Mouse (Mus musculus) cortical plate, adult 2 months (tissue): Measurements from ENCODE around the gene 5330417C22Rik. TPM values are rescaled to one million over a fixed set of nuclear protein-coding genes. Genes with fewer than 3 reads are reported as not detected.
"Not testable (repeated sequence)": the region's sequence is repeated elsewhere in the genome, so short reads cannot be mapped to it uniquely, and the experiment has no call there.

Source experiments
- H3K27ac ChIP-seq: fragments of 200-500 bp; 2 replicates; pipeline ENCODE4 v1.5.1; 2012; ENCODE audit warnings: low read length, control low read depth, inconsistent platforms; ENCODE audit not compliant: insufficient read depth
- H3K4me1 ChIP-seq: fragments of 200-500 bp; 2 replicates; pipeline ENCODE4 v1.6.1; 2011; ENCODE audit warnings: low read length; ENCODE audit not compliant: control insufficient read depth, insufficient read depth
- H3K4me3 ChIP-seq: fragments of 200-500 bp; 2 replicates; pipeline ENCODE4 v1.5.1; 2011; ENCODE audit warnings: mild to moderate bottlenecking, low read length, control low read depth; ENCODE audit not compliant: insufficient read depth
- CTCF ChIP-seq: fragments of 200-500 bp; IDR thresholded peaks from 2 replicates; pipeline ENCODE4 v1.5.1; 2011; ENCODE audit warnings: mild to moderate bottlenecking, control low read depth, low read length; ENCODE audit not compliant: insufficient read depth; ENCODE audit errors: extremely low read depth
- POLR2A ChIP-seq: fragments of 200-500 bp; IDR thresholded peaks from 2 replicates; pipeline ENCODE4 v1.6.1; 2011; ENCODE audit warnings: mild to moderate bottlenecking, low read length, control low read depth; ENCODE audit not compliant: insufficient read depth; ENCODE audit errors: extremely low read depth
- polyA plus RNA-seq: library from polyadenylated mRNA; depleted of rRNA; stranded (reverse); fragments of >200 nt; gene quantifications from 2 replicates; pipeline ENCODE4 v1.2.3, GENCODE M21; 2012; rRNA removed

The 5330417C22Rik gene
- 27.0 and 28.0 TPM in 2 replicates for polyA plus RNA-seq

- Histone ChIP-seq H3K27ac (peak within 1 kb of the TSS; percentile 72), H3K4me3 (peak within 1 kb of the TSS; percentile 46), H3K4me1 (no peaks in the 10 kb centered on the region)
- peak; percentile 63; the same call in 1 of the 2 replicates for TF ChIP-seq POLR2A
- no peak for TF ChIP-seq CTCF
Measured at GRCm38 (mm10) chr3:108536517-108537260, at the start of gene 5330417C22Rik. Gene 5330417C22Rik (minus strand): TSS chr3:108536536.

- TF ChIP-seq CTCF = no peak
- TF ChIP-seq POLR2A = no peak
- Histone ChIP-seq H3K27ac (no peak overlapping the region), H3K4me3 (no peak overlapping the region), H3K4me1 (no peaks in the 10 kb centered on the region; the same call in 1 of the 2 replicates)
Measured at GRCm38 (mm10) chr3:108584580-108584979, 48.2 kb upstream of the 5330417C22Rik start.

- Histone ChIP-seq H3K27ac (no peak overlapping the region), H3K4me3 (no peak overlapping the region), H3K4me1 (peaks cover 4% of the 10 kb centered on the region)
- no peak for TF ChIP-seq POLR2A
- no peak for TF ChIP-seq CTCF
Measured at GRCm38 (mm10) chr3:108574018-108574417, 37.7 kb upstream of the 5330417C22Rik start.

- Histone ChIP-seq H3K4me3 (peak overlapping the region; percentile 42; the same call in 1 of the 2 replicates), H3K4me1 (peaks cover 4% of the 10 kb centered on the region), H3K27ac (no peak overlapping the region)
- TF ChIP-seq CTCF = no peak
- TF ChIP-seq POLR2A = no peak
Measured at GRCm38 (mm10) chr3:108572309-108573010, 36.1 kb upstream of the 5330417C22Rik start.

- Histone ChIP-seq H3K4me3 (peak within 1 kb of the TSS; percentile 42), H3K27ac (no peak within 1 kb of the TSS), H3K4me1 (peaks cover 4% of the 10 kb centered on the region)
- TF ChIP-seq POLR2A = peak; percentile 100
- TF ChIP-seq CTCF = no peak
Measured at GRCm38 (mm10) chr3:108571443-108572294, 35.3 kb upstream of the 5330417C22Rik start, which contains the start of gene Taf13. Gene Taf13 (plus strand): TSS chr3:108571698.

GRCm38 (mm10) chr3:108570813-108571212 is 34.5 kb upstream of the 5330417C22Rik start:
- TF ChIP-seq CTCF (no peak), POLR2A (no peak)
- peaks cover 4% of the 10 kb centered on the region for H3K4me1 ChIP-seq
- H3K4me3 ChIP-seq = no peak overlapping the region; the same call in 1 of the 2 replicates
- no peak overlapping the region for H3K27ac ChIP-seq

GRCm38 (mm10) chr3:108569636-108570035 is 33.3 kb upstream of the 5330417C22Rik start:
- H3K27ac ChIP-seq, H3K4me1 ChIP-seq, H3K4me3 ChIP-seq: not testable (repeated sequence)

- no peak overlapping the region for H3K4me3 ChIP-seq
- TF ChIP-seq CTCF (no peak), POLR2A (no peak)
- H3K27ac ChIP-seq = peak overlapping the region; percentile 48
- 0 out of 2 replicates have a peak, but pooled peaks cover 1% of the 10 kb centered on the region for H3K4me1 ChIP-seq
Measured at GRCm38 (mm10) chr3:108567990-108568877, 31.9 kb upstream of the 5330417C22Rik start.

- 0 out of 2 replicates have a peak, but pooled peaks cover 3% of the 10 kb centered on the region for H3K4me1 ChIP-seq
- no peak for TF ChIP-seq POLR2A
- TF ChIP-seq CTCF = peak; percentile 71
- peak overlapping the region; percentile 45; the same call in 1 of the 2 replicates for H3K4me3 ChIP-seq
- H3K27ac ChIP-seq = peak overlapping the region; percentile 49
Measured at GRCm38 (mm10) chr3:108563309-108563708, 27.0 kb upstream of the 5330417C22Rik start.
